Mouse (Mus musculus): ENCODE measurements at regions not wholly inside any gene's neighbourhood (a gene's known extent, or its start where the extent isn't known, plus 50 kb on each side); places are given as distances from the start of the nearest gene placed in this dataset.
"Not testable (repeated sequence)": the region's sequence is repeated elsewhere in the genome, so short reads cannot be mapped to it uniquely, and the experiment has no call there.

GRCm38 (mm10) chr2:17931881-17932280, 64.9 kb downstream of the H2al2a start:
- Histone ChIP-seq H3K4me1 (ENCODE audit: control insufficient read depth, insufficient read depth, insufficient read length, low read length) (no peaks in the 10 kb centered on the region), H3K27ac (replicated peaks; ENCODE audit: low read depth, low read length) (no peak overlapping the region), H3K4me3 (ENCODE audit: insufficient read depth, low read depth, low read length) (no peak overlapping the region)

GRCm38 (mm10) chr2:17918861-17919648, 77.7 kb downstream of the H2al2a start:
- Histone ChIP-seq H3K4me3 (ENCODE audit: insufficient read depth, low read depth, low read length) (no peak overlapping the region), H3K27ac (replicated peaks; ENCODE audit: low read depth, low read length) (no peak overlapping the region), H3K4me1 (ENCODE audit: control insufficient read depth, insufficient read depth, insufficient read length, low read length) (no peaks in the 10 kb centered on the region)

GRCm38 (mm10) chr2:17917238-17917946, 79.4 kb downstream of the H2al2a start:
- Histone ChIP-seq H3K4me1 (ENCODE audit: control insufficient read depth, insufficient read depth, insufficient read length, low read length) (no peaks in the 10 kb centered on the region), H3K4me3 (ENCODE audit: insufficient read depth, low read depth, low read length) (no peak overlapping the region), H3K27ac (replicated peaks; ENCODE audit: low read depth, low read length) (no peak overlapping the region)

GRCm38 (mm10) chr2:17902616-17903015, 94.1 kb downstream of the H2al2a start:
- Histone ChIP-seq H3K4me1 (ENCODE audit: control insufficient read depth, insufficient read depth, insufficient read length, low read length) (no peaks in the 10 kb centered on the region), H3K27ac (replicated peaks; ENCODE audit: low read depth, low read length) (no peak overlapping the region), H3K4me3 (ENCODE audit: insufficient read depth, low read depth, low read length) (no peak overlapping the region)

GRCm38 (mm10) chr2:17900202-17900601, 96.6 kb downstream of the H2al2a start:
- Histone ChIP-seq H3K4me3 (ENCODE audit: insufficient read depth, low read depth, low read length) (no peak overlapping the region), H3K4me1 (ENCODE audit: control insufficient read depth, insufficient read depth, insufficient read length, low read length) (no peaks in the 10 kb centered on the region)

GRCm38 (mm10) chr2:17898780-17899179, 98.0 kb downstream of the H2al2a start:
- no peak overlapping the region for H3K4me3 ChIP-seq (ENCODE audit: insufficient read depth, low read depth, low read length)
- H3K27ac ChIP-seq (replicated peaks; ENCODE audit: low read depth, low read length) = no peak overlapping the region
- no peaks in the 10 kb centered on the region for H3K4me1 ChIP-seq (ENCODE audit: control insufficient read depth, insufficient read depth, insufficient read length, low read length)

More at GRCm38 (mm10) chr2:17900202-17900601, 96.6 kb downstream of the H2al2a start:
- H3K27ac ChIP-seq (replicated peaks; ENCODE audit: low read depth, low read length) = no peak overlapping the region

- no peaks in the 10 kb centered on the region for H3K4me1 ChIP-seq (ENCODE audit: control insufficient read depth, insufficient read depth, insufficient read length, low read length)
Measured at GRCm38 (mm10) chr2:17896036-17896435, 100.7 kb downstream of the H2al2a start.

GRCm38 (mm10) chr2:17892661-17893060, 104.1 kb downstream of the H2al2a start:
- not testable (repeated sequence) for H3K4me1 ChIP-seq (ENCODE audit: control insufficient read depth, insufficient read depth, insufficient read length, low read length)

More at GRCm38 (mm10) chr2:17896036-17896435, 100.7 kb downstream of the H2al2a start:
- H3K27ac ChIP-seq (replicated peaks; ENCODE audit: low read depth, low read length) = no peak overlapping the region
- H3K4me3 ChIP-seq (ENCODE audit: insufficient read depth, low read depth, low read length) = no peak overlapping the region

GRCm38 (mm10) chr2:17887699-17888098, 109.1 kb downstream of the H2al2a start:
- H3K4me3 ChIP-seq (ENCODE audit: insufficient read depth, low read depth, low read length) = no peak overlapping the region
- no peak overlapping the region for H3K27ac ChIP-seq (replicated peaks; ENCODE audit: low read depth, low read length)
- H3K4me1 ChIP-seq (ENCODE audit: control insufficient read depth, insufficient read depth, insufficient read length, low read length) = peaks cover 6% of the 10 kb centered on the region

More at GRCm38 (mm10) chr2:17892661-17893060, 104.1 kb downstream of the H2al2a start:
- H3K4me3 ChIP-seq (ENCODE audit: insufficient read depth, low read depth, low read length); H3K27ac ChIP-seq (replicated peaks; ENCODE audit: low read depth, low read length): not testable (repeated sequence)

- H3K27ac ChIP-seq (replicated peaks; ENCODE audit: low read depth, low read length) = no peak overlapping the region
- peaks cover 6% of the 10 kb centered on the region for H3K4me1 ChIP-seq (ENCODE audit: control insufficient read depth, insufficient read depth, insufficient read length, low read length)
- H3K4me3 ChIP-seq (ENCODE audit: insufficient read depth, low read depth, low read length) = no peak overlapping the region
Measured at GRCm38 (mm10) chr2:17882389-17882788, 114.4 kb downstream of the H2al2a start.

- Histone ChIP-seq H3K27ac (replicated peaks; ENCODE audit: low read depth, low read length) (no peak overlapping the region), H3K4me3 (ENCODE audit: insufficient read depth, low read depth, low read length) (no peak overlapping the region), H3K4me1 (ENCODE audit: control insufficient read depth, insufficient read depth, insufficient read length, low read length) (peaks cover under 1% of the 10 kb centered on the region; the same call in 1 of the 2 replicates)
Measured at GRCm38 (mm10) chr2:17880800-17881717, 115.7 kb downstream of the H2al2a start.

GRCm38 (mm10) chr2:17877901-17878300, 118.9 kb downstream of the H2al2a start:
- Histone ChIP-seq H3K4me1 (ENCODE audit: control insufficient read depth, insufficient read depth, insufficient read length, low read length) (no peaks in the 10 kb centered on the region), H3K4me3 (ENCODE audit: insufficient read depth, low read depth, low read length) (no peak overlapping the region), H3K27ac (replicated peaks; ENCODE audit: low read depth, low read length) (no peak overlapping the region)

GRCm38 (mm10) chr2:17876942-17877341, 119.8 kb downstream of the H2al2a start:
- Histone ChIP-seq H3K4me1 (ENCODE audit: control insufficient read depth, insufficient read depth, insufficient read length, low read length) (no peaks in the 10 kb centered on the region), H3K4me3 (ENCODE audit: insufficient read depth, low read depth, low read length) (no peak overlapping the region), H3K27ac (replicated peaks; ENCODE audit: low read depth, low read length) (no peak overlapping the region)

- no peak overlapping the region for H3K27ac ChIP-seq (replicated peaks; ENCODE audit: low read depth, low read length)
- H3K4me3 ChIP-seq (ENCODE audit: insufficient read depth, low read depth, low read length) = no peak overlapping the region
Measured at GRCm38 (mm10) chr2:17876155-17876554, 120.6 kb downstream of the H2al2a start.

GRCm38 (mm10) chr2:17870562-17870961, 126.2 kb downstream of the H2al2a start:
- Histone ChIP-seq H3K27ac (replicated peaks; ENCODE audit: low read depth, low read length) (no peak overlapping the region), H3K4me1 (ENCODE audit: control insufficient read depth, insufficient read depth, insufficient read length, low read length) (no peaks in the 10 kb centered on the region), H3K4me3 (ENCODE audit: insufficient read depth, low read depth, low read length) (no peak overlapping the region)

More at GRCm38 (mm10) chr2:17876155-17876554, 120.6 kb downstream of the H2al2a start:
- no peaks in the 10 kb centered on the region for H3K4me1 ChIP-seq (ENCODE audit: control insufficient read depth, insufficient read depth, insufficient read length, low read length)
